Mouse (Mus musculus) layer of hippocampus, adult 8-10 months (tissue): ENCODE data around the gene Vmn1r83. TPM values are rescaled to one million over a fixed set of nuclear protein-coding genes. Genes with fewer than 3 reads are reported as not detected.

Experiments
- DNase-seq, 2 experiments: peaks; one replicate each; pipeline ENCODE4 v3.0.0; 2022; ENCODE audit warnings: low spot score in 2 of 2
- microRNA-seq, 2 experiments: library from miRNA; unstranded; fragments of <30 nt; microRNA quantifications; one replicate each; pipeline ENCODE4 v1.2.0; 2022
- total RNA-seq, 4 experiments: library from RNA; stranded (reverse); gene quantifications; 2 replicates each; pipeline ENCODE4 v1.2.4; 2022

The Vmn1r83 gene
- under 1 TPM in 1 of 4 experiments, not detected in 3; 0.10 TPM for total RNA-seq

DNA sequence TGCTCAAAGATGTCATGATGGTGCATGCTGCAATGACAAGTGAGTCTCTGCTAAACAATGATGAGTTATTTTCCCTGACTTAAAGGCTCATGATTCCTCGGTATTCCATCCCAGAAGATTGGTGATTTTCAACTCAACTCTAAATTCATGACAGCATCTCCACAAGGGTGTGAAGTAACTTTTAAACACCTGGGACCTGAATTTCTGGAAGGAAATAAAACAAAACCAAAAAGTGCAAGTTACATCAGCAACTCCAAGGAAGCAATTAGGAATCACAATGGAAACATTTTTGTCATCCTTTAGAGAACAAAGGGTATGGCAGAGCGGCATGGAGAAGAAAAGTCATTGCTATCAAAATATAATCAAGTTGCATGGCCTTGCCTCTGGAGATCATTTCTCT, at the start of gene Vmn1r83:
TSS of gene Vmn1r83 (minus strand) at position 101 of the 400 bp plus-strand sequence.
- DNase-seq: no peak

DNA sequence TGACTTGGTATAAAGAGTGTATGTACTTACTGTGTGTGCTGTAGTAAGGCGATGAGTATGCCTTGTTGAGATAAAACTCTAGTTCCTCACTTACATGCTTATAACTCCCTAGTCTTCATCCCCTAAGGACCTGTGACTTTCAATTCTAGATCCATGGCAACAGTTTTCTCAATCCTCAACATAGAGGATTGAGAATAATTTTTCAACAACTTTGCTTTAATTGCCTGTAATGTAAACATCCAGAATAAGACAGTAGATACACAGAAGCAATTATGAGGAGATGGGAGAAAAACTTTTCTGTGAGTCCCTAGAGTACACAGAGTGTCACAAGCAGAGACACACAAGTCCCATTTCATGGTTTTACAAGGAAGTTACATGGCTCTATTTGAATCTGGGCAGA, 39.9 kb upstream of the Vmn1r83 start, which contains the start of gene Vmn1r84:
TSS of gene Vmn1r84 (minus strand) at position 101 of the 400 bp plus-strand sequence.
- DNase-seq: no peak

DNA sequence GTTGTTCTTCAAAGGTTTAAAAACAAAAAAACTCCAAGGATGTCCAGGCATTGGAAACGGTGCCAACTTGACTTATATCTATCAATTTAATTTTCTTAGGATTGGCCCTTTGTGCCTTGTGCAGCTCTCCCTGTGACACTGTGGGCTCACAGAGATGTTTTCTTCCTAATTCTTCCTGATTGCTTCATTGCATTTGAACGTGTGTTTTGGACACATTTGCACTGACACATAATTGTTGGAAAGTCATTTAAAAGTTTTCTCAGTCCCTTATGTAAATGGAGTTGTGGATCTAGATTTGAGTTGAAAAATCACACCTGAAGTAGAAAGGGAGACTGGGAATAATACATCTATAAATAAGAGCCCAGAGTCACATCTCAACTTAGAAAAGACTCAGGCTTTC, 29.2 kb downstream of the Vmn1r83 start, which contains the start of gene Vmn1r82:
TSS of gene Vmn1r82 (plus strand) at position 301 of the 400 bp plus-strand sequence.
- DNase-seq: no peak

Small RNA genes lying within 50 kb of the gene (microRNA-seq; reads per million reads assigned to microRNA genes)
- 0 reads per million in 2 experiments for gene Gm23521

Other genes with a start within 250 kb of the Vmn1r83 start
- gene Vmn1r78, start 179.2 kb downstream of the Vmn1r83 start, total RNA-seq: not detected
- gene Vmn1r79, start 158.2 kb downstream of the Vmn1r83 start, total RNA-seq: not detected
- not detected for gene Vmn1r80, start 140.2 kb downstream of the Vmn1r83 start, total RNA-seq
- under 1 TPM in 1 of 4 experiments, not detected in 3; 0.04 TPM for gene Vmn1r81, start 61.2 kb downstream of the Vmn1r83 start, total RNA-seq
- not detected for gene Vmn1r82, start 29.1 kb downstream of the Vmn1r83 start, total RNA-seq
- not detected for gene Vmn1r84, start 39.8 kb upstream of the Vmn1r83 start, total RNA-seq
- 10 to 100 TPM in 2 of 4 experiments, 1 to 10 TPM in 2; 8.1 to 11.3 (median 10.2) TPM for gene Zfp551, start 93.3 kb upstream of the Vmn1r83 start, total RNA-seq
- gene Zfp606, start 148.8 kb upstream of the Vmn1r83 start, total RNA-seq: 10 to 100 TPM; 12.8 to 17.2 (median 13.5) TPM
- not detected for gene 2900092C05Rik, start 183.0 kb upstream of the Vmn1r83 start, total RNA-seq